Mouse (Mus musculus) liver, adult 2 months (tissue): ENCODE data around the gene Galk2. TPM values are rescaled to one million over a fixed set of nuclear protein-coding genes. Genes with fewer than 3 reads are reported as not detected.

Experiments used
- DNase-seq: peaks from one replicate; pipeline ENCODE4 v3.0.0-alpha.2; 2011; ENCODE audit warnings: low read depth, low spot score; ENCODE audit errors: extremely low read depth
- H3K27ac ChIP-seq: fragments of 200-500 bp; replicated peaks from 2 replicates; pipeline ENCODE4 v1.5.1; 2012; ENCODE audit warnings: low read depth, mild to moderate bottlenecking, control low read depth, inconsistent platforms, low read length; ENCODE audit not compliant: insufficient read depth
- H3K27me3 ChIP-seq: fragments of 200-500 bp; 2 replicates; pipeline ENCODE4 v1.6.1; 2012; ENCODE audit warnings: mild to moderate bottlenecking, moderate library complexity, low read length, inconsistent platforms; ENCODE audit not compliant: control insufficient read depth, insufficient read depth
- H3K36me3 ChIP-seq: fragments of 200-500 bp; 2 replicates; pipeline ENCODE4 v1.6.1; 2012; ENCODE audit warnings: low read length, inconsistent platforms; ENCODE audit not compliant: control insufficient read depth, insufficient read depth
- H3K4me1 ChIP-seq: fragments of 200-500 bp; 2 replicates; pipeline ENCODE4 v1.6.1; 2011; ENCODE audit warnings: low read length; ENCODE audit not compliant: control insufficient read depth, insufficient read depth
- H3K4me3 ChIP-seq: fragments of 200-500 bp; 2 replicates; pipeline ENCODE4 v1.5.1; 2011; ENCODE audit warnings: low read depth, mild to moderate bottlenecking, control low read depth, low read length, moderate library complexity; ENCODE audit not compliant: insufficient read depth
- H3K79me2 ChIP-seq: fragments of 200-500 bp; 2 replicates; pipeline ENCODE4 v1.6.1; 2012; ENCODE audit warnings: inconsistent platforms, mild to moderate bottlenecking, low read length, moderate library complexity; ENCODE audit not compliant: control insufficient read depth, insufficient read depth
- H3K9ac ChIP-seq: fragments of 200-500 bp; 2 replicates; pipeline ENCODE4 v1.6.1; 2012; ENCODE audit warnings: low read depth, mild to moderate bottlenecking, control low read depth, inconsistent platforms, low read length
- CTCF ChIP-seq: fragments of 200-500 bp; IDR thresholded peaks from 2 replicates; pipeline ENCODE4 v1.5.1; 2011; ENCODE audit warnings: low read depth, low read length, control low read depth
- POLR2A ChIP-seq: fragments of 200-500 bp; IDR thresholded peaks from 2 replicates; pipeline ENCODE4 v1.6.1; 2011; ENCODE audit warnings: low read length, control low read depth; ENCODE audit not compliant: insufficient read depth; ENCODE audit errors: extremely low read depth
- WGBS: fragments of 180-500 bp; shearing (Covaris S2); methylation state at CpG from one replicate; pipeline ENCODE4 v1.1.7; 2018; 5-methylcytosine and 5-hydroxymethylcytosine counted together
- polyA plus RNA-seq: library from polyadenylated mRNA; depleted of rRNA; stranded (reverse); fragments of >200 nt; gene quantifications from 2 replicates; pipeline ENCODE4 v1.2.3, GENCODE M21; 2012
- total RNA-seq: library from RNA; depleted of rRNA; stranded (reverse); fragments of >200 nt; gene quantifications from 2 replicates; pipeline ENCODE4 v1.2.3, GENCODE M21; 2014

Gene Galk2
- total and polyA plus RNA-seq, 2 experiments = 11.8 to 30.4 TPM

GRCm38 (mm10) chr2:125917297-125917679, 58.4 kb downstream of the Galk2 start:
- H3K79me2 ChIP-seq = no peaks in the 10 kb centered on the region
- no peak overlapping the region for H3K4me3 ChIP-seq
- no peak for DNase-seq
- no peak overlapping the region for H3K27ac ChIP-seq
- TF ChIP-seq CTCF = no peak
- no peak for TF ChIP-seq POLR2A
- H3K4me1 ChIP-seq = no peaks in the 10 kb centered on the region
- WGBS = 95% methylated on average over 3 of the region's 3 CpGs
- H3K27me3 ChIP-seq = no peaks in the 10 kb centered on the region
- no peaks in the 10 kb centered on the region; the same call in 1 of the 2 replicates for H3K36me3 ChIP-seq
- H3K9ac ChIP-seq = no peak overlapping the region

GRCm38 (mm10) chr2:125921273-125921672, 62.4 kb downstream of the Galk2 start:
- TF ChIP-seq CTCF (no peak), POLR2A (no peak)
- Histone ChIP-seq H3K4me3 (no peak overlapping the region), H3K79me2 (no peaks in the 10 kb centered on the region), H3K4me1 (no peaks in the 10 kb centered on the region), H3K27ac (no peak overlapping the region), H3K27me3 (no peaks in the 10 kb centered on the region), H3K9ac (no peak overlapping the region), H3K36me3 (no peaks in the 10 kb centered on the region; the same call in 1 of the 2 replicates)
- DNase-seq = no peak
- WGBS = 77% methylated on average over 5 of the region's 5 CpGs

- no peaks in the 10 kb centered on the region for H3K4me1 ChIP-seq
- H3K4me3 ChIP-seq = no peak overlapping the region
- H3K36me3 ChIP-seq = no peaks in the 10 kb centered on the region; the same call in 1 of the 2 replicates
- H3K27me3 ChIP-seq = no peaks in the 10 kb centered on the region
- no peak overlapping the region for H3K27ac ChIP-seq
- DNase-seq = no peak
- TF ChIP-seq CTCF = no peak
- TF ChIP-seq POLR2A = no peak
- H3K9ac ChIP-seq = no peak overlapping the region
- no peaks in the 10 kb centered on the region for H3K79me2 ChIP-seq
- WGBS = 93% methylated on average over 5 of the region's 5 CpGs
These were observed 63.2 kb downstream of the Galk2 start for GRCm38 (mm10) chr2:125922149-125922548.

- no peak for TF ChIP-seq CTCF
- TF ChIP-seq POLR2A = no peak
- Histone ChIP-seq H3K79me2 (no peaks in the 10 kb centered on the region), H3K27me3 (no peaks in the 10 kb centered on the region), H3K4me1 (no peaks in the 10 kb centered on the region), H3K36me3 (no peaks in the 10 kb centered on the region; the same call in 1 of the 2 replicates), H3K27ac (no peak overlapping the region), H3K9ac (no peak overlapping the region), H3K4me3 (no peak overlapping the region)
- DNase-seq = no peak
- 64% methylated on average over 4 of the region's 4 CpGs for WGBS
These were observed 64.0 kb downstream of the Galk2 start for GRCm38 (mm10) chr2:125922877-125923276.

GRCm38 (mm10) chr2:125923346-125923745, 64.4 kb downstream of the Galk2 start:
- no peak overlapping the region for H3K9ac ChIP-seq
- no peak overlapping the region for H3K4me3 ChIP-seq
- WGBS = 79% methylated on average over 5 of the region's 5 CpGs
- no peak overlapping the region for H3K27ac ChIP-seq
- no peak for TF ChIP-seq CTCF
- no peak for TF ChIP-seq POLR2A
- no peak for DNase-seq
- H3K4me1 ChIP-seq = no peaks in the 10 kb centered on the region
- no peaks in the 10 kb centered on the region for H3K79me2 ChIP-seq
- H3K27me3 ChIP-seq = no peaks in the 10 kb centered on the region
- no peaks in the 10 kb centered on the region; the same call in 1 of the 2 replicates for H3K36me3 ChIP-seq

GRCm38 (mm10) chr2:125924554-125924953, 65.6 kb downstream of the Galk2 start:
- no peaks in the 10 kb centered on the region; the same call in 1 of the 2 replicates for H3K36me3 ChIP-seq
- no peak overlapping the region for H3K4me3 ChIP-seq
- no peak for DNase-seq
- 88% methylated on average over 1 of the region's 1 CpGs for WGBS
- TF ChIP-seq CTCF (no peak), POLR2A (no peak)
- H3K9ac ChIP-seq = no peak overlapping the region
- H3K4me1 ChIP-seq = no peaks in the 10 kb centered on the region
- H3K27ac ChIP-seq = no peak overlapping the region
- H3K27me3 ChIP-seq = no peaks in the 10 kb centered on the region
- H3K79me2 ChIP-seq = no peaks in the 10 kb centered on the region
